Mouse (Mus musculus) embryo, embryonic 10 days (tissue): ENCODE measurements around the gene Stip1.

Source experiments
- DNase-seq: peaks from one replicate; pipeline ENCODE4 v3.0.0-alpha.2; 2015; ENCODE audit warnings: low spot score

The Stip1 gene

DNA sequence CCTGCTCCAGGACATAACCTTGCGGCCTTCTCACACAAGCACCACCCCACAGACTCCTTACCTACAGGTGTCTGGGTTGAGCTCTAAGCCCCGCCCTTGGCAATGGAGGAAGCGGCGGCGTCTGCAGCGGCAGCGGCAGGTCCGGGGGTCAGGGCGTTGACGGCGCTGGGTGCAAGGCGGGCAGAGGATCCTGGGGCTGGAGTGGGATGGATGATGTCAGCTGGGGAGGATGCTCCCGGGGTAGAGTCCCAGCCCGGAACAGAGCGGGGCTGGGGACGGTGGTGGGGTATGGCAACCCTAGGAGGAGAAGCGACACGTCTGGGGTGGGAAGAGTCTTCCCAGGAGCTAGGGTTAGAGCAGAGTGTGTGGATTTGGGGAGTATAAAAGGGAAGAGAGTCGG is 54.5 kb downstream of the Stip1 start:
- no peak for DNase-seq

DNA sequence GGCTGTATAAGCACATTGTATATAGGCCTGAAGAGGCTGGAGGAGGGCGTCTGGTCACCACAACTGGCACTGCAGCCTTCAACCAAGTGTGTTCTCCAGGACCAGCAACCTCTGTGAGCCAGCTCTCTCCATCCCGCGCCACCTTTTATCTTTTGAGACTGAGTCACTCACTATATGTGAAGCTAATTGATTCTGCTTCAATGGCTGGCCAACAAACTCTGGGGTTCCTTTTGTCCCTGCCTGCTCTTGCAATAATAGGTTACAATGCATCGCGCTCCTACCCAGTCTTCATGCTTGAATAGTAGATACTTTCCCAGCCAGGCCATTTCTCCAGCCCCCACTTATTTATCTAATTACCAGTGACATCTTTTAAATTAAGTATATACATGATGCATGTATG is 56.1 kb downstream of the Stip1 start:
- peak; percentile 20 for DNase-seq

DNA sequence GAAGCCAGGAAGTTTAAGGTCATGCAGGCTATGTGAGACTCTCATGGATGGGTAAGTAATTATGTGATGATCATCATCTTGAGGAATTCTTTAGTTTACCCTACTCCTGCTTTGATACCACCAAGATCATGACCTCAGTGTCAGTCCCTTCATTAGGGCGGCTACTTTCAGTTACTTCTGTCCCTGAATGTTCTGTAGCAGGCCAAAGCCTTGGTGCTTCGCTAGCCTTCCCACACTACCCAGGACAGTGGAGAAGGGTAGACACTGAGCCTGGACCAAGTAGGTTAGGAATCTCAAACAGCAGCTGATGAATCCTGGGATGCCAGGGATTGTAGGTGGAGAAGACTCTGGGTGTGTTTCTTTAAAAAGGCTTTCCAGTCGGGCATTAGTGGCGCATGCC is 58.3 kb downstream of the Stip1 start:
- DNase-seq = no peak

DNA sequence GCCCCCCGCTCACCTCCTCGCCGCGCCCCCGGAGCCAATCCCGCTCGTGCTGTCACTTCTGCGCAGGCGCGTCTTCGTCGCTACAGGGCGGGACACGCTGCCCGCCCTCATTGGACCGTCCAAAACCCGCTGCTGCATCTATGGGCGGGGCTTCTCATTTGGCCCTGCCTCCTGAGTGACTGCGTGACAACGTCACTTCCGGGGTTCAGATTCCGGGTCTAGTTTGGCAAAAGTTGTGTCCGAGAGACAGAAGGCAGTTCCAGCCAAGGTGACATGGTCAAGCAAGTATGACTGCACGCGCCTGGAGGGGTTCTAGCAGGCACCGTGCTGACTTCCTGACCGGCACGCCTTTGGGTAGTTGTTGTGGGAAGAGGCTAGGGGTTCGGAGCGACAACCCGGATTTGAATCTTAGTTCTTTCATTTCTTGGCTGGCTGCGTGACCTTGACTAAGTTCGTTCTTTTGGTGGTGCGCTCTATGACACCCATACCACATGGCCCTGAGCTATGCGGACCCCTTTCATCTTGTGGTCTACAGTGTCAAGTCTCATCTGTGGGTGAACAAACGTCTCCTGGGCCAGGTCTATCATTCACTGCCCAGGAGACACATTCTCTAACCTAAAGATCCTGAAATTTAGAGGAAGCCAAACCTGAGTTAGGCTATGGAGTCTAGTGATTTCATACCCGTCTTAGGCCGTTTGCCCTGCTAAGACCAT is 59.2 kb downstream of the Stip1 start, which contains the start of gene Fkbp2:
Gene Fkbp2 (minus strand): TSS at position 121 of the 713 bp plus-strand sequence.
- peak; percentile 99 for DNase-seq

DNA sequence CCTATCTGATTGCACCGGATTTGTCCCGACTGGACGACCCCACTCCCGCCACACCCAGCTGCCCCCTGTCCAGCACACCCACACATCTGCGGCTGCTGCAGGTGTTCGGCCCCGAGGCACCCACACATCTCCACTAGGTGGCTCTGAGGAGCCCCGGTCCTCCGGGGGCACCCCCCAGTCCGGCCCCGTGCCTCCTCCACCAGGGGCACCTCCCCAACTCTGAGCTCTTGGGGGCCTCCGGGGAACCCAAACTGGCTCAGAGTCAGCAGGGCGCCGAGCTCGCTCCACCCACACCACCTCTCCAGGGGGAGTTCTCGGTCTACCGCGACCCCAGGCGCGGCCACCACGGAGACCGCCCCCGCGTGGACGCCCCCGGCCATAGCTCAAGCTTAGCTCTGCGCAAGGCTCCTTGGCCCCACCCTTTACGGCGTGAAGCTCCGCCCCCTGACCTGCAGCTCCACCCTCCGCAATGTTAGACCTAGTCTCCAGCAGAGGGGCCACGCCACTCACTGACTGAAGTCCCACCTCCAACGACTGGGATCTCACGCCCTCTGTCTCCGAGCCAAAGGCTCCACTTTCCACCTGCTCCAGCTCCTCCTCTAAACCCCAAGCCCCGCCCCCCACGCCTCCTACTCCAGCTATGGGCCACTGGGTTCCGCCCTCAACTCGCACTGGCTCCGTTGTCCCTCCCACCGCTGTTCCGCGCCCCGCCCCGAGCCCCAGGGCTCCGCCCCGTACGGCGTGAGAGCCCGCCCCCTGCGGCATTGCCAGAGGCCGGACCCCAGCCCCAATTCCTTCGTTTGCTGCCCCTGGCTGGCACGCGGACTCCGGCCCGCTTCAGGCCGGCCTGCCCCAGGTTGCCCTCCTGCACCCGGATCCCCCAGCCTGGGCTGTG is 60.0 kb downstream of the Stip1 start:
- DNase-seq = peak; percentile 99

DNA sequence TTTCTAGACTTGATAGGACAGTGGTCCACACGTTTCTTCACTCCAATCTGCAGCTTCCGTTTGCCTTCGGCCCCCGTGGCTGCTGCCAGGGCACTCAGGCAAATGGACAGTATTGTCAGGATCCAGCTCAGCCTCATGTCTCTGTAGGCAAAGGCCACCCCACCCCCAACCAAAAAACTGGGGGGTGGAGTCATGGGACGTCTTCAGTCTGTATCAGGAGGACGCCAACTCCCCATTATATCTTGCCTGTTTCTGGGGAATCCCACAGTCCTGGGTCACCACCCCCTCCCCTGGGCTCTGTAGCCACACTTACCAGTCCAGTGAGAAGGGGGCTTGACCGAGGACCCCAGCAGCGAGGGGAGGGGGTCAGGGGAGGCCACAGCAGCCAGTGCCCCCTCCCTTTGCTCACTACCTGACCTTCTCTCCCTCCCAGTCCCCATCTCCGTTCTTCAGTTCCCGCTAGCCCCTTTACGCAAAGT is 60.7 kb downstream of the Stip1 start:
- peak; percentile 24 for DNase-seq

DNA sequence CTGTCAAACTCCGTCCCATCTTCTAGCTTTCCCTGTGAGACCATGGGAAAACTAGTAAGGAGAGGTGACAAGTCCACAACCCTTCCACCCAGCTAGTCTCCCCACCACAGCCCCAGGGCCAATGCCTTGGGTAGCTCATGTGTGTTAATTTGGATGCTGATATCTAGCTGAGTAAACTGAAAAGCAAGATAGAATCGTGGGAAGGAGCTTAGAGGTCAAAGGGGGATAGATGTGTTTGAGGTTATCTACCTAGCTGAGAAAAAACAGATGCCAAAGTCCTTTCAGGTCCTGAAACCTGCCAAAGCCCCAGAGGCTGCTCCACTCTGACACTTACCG is 61.2 kb downstream of the Stip1 start:
- no peak for DNase-seq

DNA sequence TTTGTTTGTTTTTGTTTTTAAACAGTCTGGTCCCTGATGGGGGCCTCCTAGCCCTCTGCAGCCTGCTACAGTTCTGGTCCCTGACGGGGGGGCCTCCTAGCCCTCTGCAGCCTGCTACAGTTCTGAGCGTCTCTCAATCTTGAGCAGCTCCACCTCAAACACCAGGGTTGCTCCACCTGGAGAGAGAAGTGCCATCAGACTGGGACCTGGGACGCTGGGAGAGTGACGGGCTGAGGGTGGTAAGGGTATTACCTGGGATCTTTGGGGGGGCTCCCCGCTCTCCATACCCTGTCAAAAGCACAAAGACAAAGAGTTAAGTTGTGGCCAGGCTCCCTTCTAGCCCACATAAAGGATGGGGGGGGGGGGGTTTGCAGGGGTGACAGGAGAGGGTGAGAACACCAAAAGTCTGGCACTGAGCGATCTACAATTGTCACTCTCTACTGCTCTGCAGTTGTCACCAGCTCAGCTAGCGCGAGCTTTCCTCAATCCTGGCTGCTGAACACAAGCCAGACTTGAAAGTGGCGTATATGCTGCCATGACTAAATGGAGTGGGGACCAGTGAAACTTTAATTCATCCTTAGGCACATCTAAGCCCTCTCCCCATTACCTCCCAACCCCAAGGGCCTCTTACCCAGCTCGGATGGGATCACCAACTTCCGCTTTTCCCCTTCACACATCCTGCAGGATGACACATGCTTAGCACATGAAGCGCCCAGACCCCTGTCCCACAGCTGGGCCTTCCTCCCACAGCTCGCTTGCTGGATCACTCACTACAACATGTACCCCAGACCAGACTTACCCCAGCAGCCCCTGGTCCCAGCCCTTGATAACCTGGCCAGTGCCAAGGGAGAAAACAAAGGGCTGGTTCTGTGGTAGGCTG is 61.8 kb downstream of the Stip1 start:
- DNase-seq = no peak

DNA sequence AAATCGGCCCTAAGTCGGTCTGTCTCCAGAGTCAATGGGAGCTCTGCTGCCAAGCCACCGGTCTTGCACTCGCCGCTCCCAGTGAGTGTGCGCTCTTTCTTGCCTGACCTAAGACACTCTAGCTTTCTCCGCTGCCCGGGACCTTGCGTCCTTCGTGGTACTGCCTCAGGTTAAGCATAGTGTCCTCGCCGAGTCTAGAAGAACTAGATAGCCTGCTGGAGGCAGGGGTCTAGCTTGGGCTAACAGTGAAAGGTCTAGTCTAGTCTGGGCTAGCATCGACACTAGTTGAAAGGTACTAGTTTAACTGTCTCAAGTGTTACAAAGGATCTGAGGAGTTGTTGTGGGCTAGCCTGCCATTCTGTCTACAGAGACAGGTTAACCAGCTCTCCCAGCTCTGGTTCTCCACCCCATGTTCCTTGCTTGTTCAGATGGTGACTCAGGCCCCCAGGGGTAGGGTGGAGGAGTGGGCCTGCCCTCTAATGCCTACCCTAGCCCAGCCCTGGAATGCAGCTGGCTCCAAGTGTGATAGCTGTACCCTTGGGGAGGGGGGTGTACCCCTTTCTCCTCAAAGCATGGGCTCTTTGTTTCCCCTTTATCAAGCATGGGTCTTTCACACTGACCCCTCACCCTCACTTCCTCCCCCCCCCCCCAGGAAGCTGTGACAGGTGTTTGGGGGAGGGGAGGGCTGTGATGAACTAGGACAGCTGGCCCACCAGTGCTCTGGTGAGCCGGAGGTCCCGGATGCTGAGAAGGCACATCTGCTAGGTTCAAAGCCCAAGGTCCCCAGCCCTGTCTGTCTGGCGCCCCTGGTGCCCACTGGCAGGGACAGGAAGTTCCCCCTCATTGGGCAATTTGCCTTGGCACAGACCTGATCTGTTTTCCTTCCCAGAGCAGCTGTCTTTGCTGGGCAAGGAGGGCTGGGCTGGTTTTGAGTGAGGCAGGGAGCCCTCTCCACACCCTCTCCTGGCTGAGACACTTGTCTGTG is 63.9 kb downstream of the Stip1 start, which contains the start of gene Plcb3:
Gene Plcb3 (minus strand): TSS at position 934 of the 985 bp plus-strand sequence.
- DNase-seq = peak; percentile 77

DNA sequence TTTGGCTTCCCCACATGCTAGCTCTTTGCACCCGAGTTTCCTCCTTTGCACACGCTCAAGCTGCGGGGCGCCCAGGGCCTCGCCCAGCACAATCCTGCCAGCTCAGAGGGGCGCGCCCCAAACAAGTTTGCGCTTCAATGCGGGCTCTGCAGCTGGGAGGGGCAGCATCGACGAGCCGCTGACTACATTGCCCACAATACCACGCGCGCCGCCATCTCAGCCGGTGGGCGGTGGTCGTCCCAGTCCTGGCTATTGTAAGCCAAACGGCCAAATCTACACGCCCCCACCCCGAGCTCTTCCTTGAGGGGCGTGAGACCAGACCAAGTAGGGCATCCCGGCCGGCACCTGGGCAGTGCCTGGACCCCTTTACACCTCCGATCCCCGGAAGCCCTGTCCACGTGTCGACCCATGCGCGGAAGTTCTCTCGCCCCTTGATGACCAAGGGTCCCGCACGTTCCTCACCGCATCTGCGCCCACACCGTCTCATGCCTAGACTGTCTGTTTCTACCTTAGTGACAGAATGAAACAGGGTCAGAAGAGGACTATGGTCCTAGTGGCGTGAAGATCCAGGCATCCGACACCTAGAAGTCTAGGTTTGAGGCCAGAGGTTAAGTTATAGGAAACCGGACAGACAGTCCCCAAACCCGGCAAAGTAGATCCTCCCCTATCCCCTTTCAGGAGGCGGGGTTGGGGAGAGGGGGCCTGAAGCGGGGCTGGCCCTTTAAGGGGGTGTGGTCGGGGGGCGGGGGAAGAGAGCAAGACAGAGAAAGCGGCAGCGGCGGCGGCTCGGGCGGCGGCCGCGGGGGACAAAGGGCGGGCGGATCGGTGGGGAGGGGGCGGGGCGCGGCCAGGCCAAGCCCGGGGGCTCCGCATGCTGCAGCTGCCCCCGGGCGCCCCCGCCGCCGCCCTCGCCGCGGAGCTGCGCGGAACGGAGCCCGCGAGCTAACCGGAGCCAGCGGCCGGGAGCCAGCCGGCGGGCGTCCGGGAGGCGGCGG is 65.3 kb downstream of the Stip1 start, which contains the start of gene Ppp1r14b:
Gene Ppp1r14b (plus strand): TSS at position 758 of the 995 bp plus-strand sequence.
- peak; percentile 94 for DNase-seq

DNA sequence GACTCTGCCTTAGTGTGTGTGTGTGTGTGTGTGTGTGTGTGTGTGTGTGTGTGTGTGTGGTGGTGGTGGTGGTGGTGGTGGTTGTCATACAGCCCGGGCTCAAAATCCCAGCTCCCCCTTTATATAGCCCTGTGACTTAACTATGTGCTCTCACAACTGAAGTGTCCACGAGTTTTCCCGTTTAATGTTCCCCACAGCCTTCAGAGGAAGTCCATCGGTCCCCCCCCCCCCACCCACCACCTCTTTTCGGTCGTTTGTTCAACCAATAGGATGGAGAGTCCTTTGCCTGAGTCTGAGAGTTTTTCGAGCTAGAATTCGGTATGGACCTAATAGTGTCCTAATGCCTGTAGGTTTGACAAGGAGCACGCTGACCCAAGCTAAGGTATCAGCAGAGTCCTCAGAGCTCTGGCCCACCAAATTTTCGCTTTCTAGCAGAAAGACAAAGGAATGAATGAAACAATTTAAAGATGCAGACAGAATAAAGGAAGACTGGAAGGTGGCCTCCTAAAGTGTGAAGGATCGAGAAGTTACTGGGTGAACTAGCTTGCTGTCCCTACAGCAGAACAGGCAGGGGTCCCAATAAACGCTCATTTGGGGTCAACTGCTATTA is 66.1 kb downstream of the Stip1 start:
- no peak for DNase-seq

DNA sequence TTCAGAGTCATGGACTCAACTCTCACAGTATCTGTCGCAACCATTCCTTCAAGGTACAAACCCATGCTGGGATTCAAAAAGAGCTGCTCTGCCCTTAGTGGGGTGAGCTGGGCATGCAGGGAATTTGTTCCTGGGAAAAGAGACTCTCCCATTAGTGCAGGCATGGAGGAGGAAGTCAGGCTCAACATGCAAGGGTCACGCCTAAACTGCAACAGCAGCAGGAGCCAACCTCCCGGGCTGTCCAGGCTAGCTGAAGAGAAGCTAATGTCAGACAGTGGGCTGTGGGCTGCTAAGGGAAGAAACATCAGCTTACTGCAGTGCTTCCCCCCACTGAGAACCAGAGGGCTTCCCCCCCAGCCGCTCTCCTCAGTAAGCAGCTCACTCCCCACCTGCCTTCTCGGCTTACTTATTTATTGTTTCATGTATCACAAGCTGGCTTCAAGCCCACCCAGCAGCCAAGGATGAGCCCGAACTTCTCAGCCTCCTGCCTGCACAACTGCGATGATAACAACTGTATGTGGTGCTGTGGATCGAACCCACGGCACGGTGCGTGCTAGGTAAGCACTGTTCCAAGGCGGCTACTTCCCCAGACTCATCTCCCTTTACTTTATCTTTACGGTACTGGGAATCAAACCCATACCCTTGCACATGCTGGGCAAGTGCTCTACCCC is 67.4 kb downstream of the Stip1 start:
- no peak for DNase-seq

DNA sequence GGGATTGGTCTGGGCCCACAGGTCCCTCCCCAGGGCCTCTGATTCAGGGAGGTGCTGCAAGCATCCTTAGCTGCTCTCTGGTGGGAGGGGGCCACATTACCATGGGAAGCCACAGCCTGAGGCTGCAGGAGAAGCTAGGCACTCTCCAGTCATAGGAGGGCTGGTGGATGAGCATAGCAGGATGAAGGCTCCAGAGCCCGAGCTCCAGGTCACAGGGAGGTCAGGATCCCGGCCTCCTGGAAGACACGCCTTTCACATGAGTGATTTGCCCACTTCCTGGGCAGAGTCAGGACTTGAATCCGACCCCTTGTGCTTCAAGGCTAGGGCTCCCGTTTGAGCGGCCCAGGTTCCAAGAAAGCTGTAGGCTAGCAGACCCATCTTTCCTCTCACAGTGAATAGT is 68.1 kb downstream of the Stip1 start:
- peak; percentile 54 for DNase-seq
